Mouse (Mus musculus): Measurements from ENCODE around the gene Acaca. TPM values are rescaled to one million over a fixed set of nuclear protein-coding genes. Genes with fewer than 3 reads are reported as not detected.

The Acaca gene
- polyA plus RNA-seq, 1 experiment from 2014 or later: 21.7 TPM

DNA sequence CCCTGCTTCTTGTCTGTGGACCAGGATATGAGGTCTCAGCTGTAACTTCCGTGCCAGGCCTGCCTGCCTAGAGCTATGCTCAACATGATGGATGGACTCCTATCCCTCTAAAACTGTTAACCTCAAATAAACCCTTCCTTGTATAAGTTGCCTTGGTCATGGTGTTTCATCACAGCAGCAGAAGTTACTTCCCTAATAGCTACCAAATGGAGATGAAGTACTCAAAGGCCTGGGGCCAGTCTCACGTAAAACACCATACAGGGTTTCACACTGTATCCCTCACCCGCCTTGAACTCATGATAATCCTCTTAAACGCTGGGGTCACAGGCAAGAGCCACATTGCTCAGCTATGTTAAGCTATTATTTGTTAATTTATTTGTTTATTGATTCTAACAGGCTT, 12.0 kb upstream of the Acaca start:
- DNase-seq (ENCODE audit: low spot score): no peak
- Histone ChIP-seq H3K27ac (no peak overlapping the region), H3K4me1 (replicated peaks) (no peaks in the 10 kb centered on the region), H3K27me3 (ENCODE audit: insufficient read depth, poor library complexity, severe bottlenecking) (no peaks in the 10 kb centered on the region), H3K36me3 (peaks cover 90% of the 10 kb centered on the region), H3K9me3 (no peaks in the 10 kb centered on the region), H3K4me3 (no peak overlapping the region)
- 90% methylated on average over 4 of the region's 4 CpGs for WGBS

- no peaks in the 10 kb centered on the region for H3K4me1 ChIP-seq (replicated peaks)
- H3K27ac ChIP-seq: no peak overlapping the region
Observed at GRCm38 (mm10) chr11:84121051-84121956, 8.2 kb upstream of the Acaca start.

DNA sequence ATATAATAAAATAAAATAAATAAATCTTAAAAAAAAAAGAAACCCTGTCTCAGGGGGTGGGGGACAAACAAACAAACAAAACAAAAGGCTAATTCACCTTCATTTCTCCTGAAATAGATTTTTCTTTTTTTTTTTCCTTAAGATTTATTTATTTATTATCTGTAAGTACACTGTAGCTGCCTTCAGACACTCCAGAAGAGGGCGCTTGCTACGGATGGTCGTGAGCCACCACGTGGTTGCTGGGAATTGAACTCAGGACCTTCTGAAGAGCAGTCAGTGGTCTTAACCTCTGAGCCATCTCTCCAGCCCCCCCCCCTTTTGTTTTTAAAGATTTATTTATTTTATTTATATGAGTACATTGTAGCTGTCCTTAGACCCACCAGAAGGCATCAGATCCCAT, 1.5 kb upstream of the Acaca start:
- peaks cover 43% of the 10 kb centered on the region for H3K36me3 ChIP-seq
- H3K27ac ChIP-seq: no peak overlapping the region
- H3K27me3 ChIP-seq (ENCODE audit: insufficient read depth, poor library complexity, severe bottlenecking): no peaks in the 10 kb centered on the region
- WGBS: 87% methylated on average over 4 of the region's 4 CpGs
- no peak for DNase-seq (ENCODE audit: low spot score)
- H3K4me1 ChIP-seq (replicated peaks): peaks cover 15% of the 10 kb centered on the region
- peak overlapping the region; percentile 88; the same call in 1 of the 2 replicates for H3K4me3 ChIP-seq
- H3K9me3 ChIP-seq: no peaks in the 10 kb centered on the region

More at GRCm38 (mm10) chr11:84121051-84121956, 8.2 kb upstream of the Acaca start:
- no peaks in the 10 kb centered on the region for H3K27me3 ChIP-seq (ENCODE audit: insufficient read depth, poor library complexity, severe bottlenecking)
- peaks cover 100% of the 10 kb centered on the region for H3K36me3 ChIP-seq
- no peak for DNase-seq (ENCODE audit: low spot score)
- no peak overlapping the region for H3K4me3 ChIP-seq
- H3K9me3 ChIP-seq: no peaks in the 10 kb centered on the region
- 86% methylated on average over 12 of the region's 12 CpGs for WGBS

- H3K27ac ChIP-seq: peak overlapping the region; percentile 95
Observed at GRCm38 (mm10) chr11:84129799-84130185, 320 bp downstream of the Acaca start.

DNA sequence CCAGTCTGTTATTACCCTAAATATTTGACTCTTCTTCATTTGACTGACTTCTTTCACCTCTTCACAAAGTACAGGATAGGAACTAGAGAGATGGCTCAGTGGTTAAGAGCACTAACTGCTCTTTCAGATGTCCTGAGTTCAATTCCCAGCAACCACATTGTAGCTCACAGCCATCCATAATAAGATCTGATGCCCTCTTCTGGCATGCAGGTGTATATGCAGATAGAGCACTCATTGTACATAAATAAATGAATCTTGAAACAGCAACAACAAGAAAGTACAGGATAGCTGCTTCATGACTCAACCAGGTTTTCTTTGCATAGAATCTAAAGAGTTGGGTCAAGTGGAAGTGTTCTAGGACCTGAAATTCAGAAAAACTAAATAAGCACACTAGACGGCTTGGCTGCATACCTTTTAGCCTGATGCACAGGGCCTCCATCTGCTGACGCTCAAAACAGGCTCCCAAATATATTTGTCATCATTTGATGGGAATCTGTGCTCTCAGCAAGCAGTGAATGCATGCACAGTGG, 4.9 kb downstream of the Acaca start:
- 93% methylated on average over 2 of the region's 2 CpGs for WGBS
- Histone ChIP-seq H3K4me3 (no peak overlapping the region), H3K4me1 (replicated peaks) (peaks cover 11% of the 10 kb centered on the region; the same call in 1 of the 2 replicates), H3K9me3 (no peaks in the 10 kb centered on the region), H3K27me3 (ENCODE audit: insufficient read depth, poor library complexity, severe bottlenecking) (no peaks in the 10 kb centered on the region), H3K36me3 (no peaks in the 10 kb centered on the region), H3K27ac (no peak overlapping the region)
- no peak for DNase-seq (ENCODE audit: low spot score)

More at GRCm38 (mm10) chr11:84129799-84130185, 320 bp downstream of the Acaca start:
- Histone ChIP-seq H3K27me3 (ENCODE audit: insufficient read depth, poor library complexity, severe bottlenecking) (no peaks in the 10 kb centered on the region), H3K4me1 (replicated peaks) (peaks cover 15% of the 10 kb centered on the region), H3K9me3 (no peaks in the 10 kb centered on the region), H3K36me3 (peaks cover 25% of the 10 kb centered on the region), H3K4me3 (peak overlapping the region; percentile 88)
- WGBS: 7% methylated on average over 11 of the region's 11 CpGs
- no peak for DNase-seq (ENCODE audit: low spot score)

GRCm38 (mm10) chr11:84136453-84136852, 7.0 kb downstream of the Acaca start:
- H3K9me3 ChIP-seq: no peaks in the 10 kb centered on the region
- no peaks in the 10 kb centered on the region for H3K27me3 ChIP-seq (ENCODE audit: insufficient read depth, poor library complexity, severe bottlenecking)
- no peak overlapping the region for H3K4me3 ChIP-seq
- H3K36me3 ChIP-seq: no peaks in the 10 kb centered on the region
- H3K27ac ChIP-seq: no peak overlapping the region
- 90% methylated on average over 3 of the region's 3 CpGs for WGBS
- 0 out of 2 replicates have a peak, but pooled peaks cover 5% of the 10 kb centered on the region for H3K4me1 ChIP-seq (replicated peaks)
- no peak for DNase-seq (ENCODE audit: low spot score)

DNA sequence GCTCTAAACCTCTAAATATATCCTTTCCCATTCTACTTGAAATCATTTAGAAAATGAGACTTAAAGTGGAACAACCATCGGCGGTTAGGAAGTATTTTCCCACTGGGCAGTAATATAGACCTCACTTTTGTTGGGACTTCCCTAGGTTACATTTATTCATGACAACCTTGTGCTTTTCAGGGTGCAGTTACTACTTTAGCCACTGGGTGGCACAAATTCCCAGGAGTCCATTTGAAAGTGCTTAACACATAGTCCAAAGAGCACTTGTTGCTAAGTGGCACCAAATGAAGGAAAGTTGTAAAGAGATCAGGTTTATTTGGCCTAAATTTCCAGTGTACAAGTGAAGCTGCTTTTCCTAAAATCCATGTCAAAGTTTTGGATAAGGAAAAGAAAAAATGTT, 12.3 kb downstream of the Acaca start:
- Histone ChIP-seq H3K4me1 (replicated peaks) (0 out of 2 replicates have a peak, but pooled peaks cover 5% of the 10 kb centered on the region), H3K9me3 (no peaks in the 10 kb centered on the region), H3K27ac (no peak overlapping the region), H3K36me3 (no peaks in the 10 kb centered on the region), H3K27me3 (ENCODE audit: insufficient read depth, poor library complexity, severe bottlenecking) (no peaks in the 10 kb centered on the region), H3K4me3 (no peak overlapping the region)
- peak; percentile 33 for DNase-seq (ENCODE audit: low spot score)
- WGBS: 64% methylated on average over 2 of the region's 2 CpGs

- DNase-seq (ENCODE audit: low spot score): no peak
- no peak overlapping the region for H3K4me3 ChIP-seq
- no peak overlapping the region for H3K27ac ChIP-seq
- H3K4me1 ChIP-seq (replicated peaks): no peaks in the 10 kb centered on the region
- WGBS: 78% methylated on average over 10 of the region's 10 CpGs
- no peaks in the 10 kb centered on the region for H3K36me3 ChIP-seq
- H3K9me3 ChIP-seq: no peaks in the 10 kb centered on the region
- no peaks in the 10 kb centered on the region for H3K27me3 ChIP-seq (ENCODE audit: insufficient read depth, poor library complexity, severe bottlenecking)
Observed at GRCm38 (mm10) chr11:84145201-84145798, 15.8 kb downstream of the Acaca start.

- 57% methylated on average over 3 of the region's 3 CpGs for WGBS
- Histone ChIP-seq H3K9me3 (no peaks in the 10 kb centered on the region), H3K27ac (no peak overlapping the region), H3K36me3 (no peaks in the 10 kb centered on the region), H3K4me1 (replicated peaks) (no peaks in the 10 kb centered on the region), H3K4me3 (no peak overlapping the region), H3K27me3 (ENCODE audit: insufficient read depth, poor library complexity, severe bottlenecking) (no peaks in the 10 kb centered on the region)
- no peak for DNase-seq (ENCODE audit: low spot score)
Observed at GRCm38 (mm10) chr11:84146081-84146480, 16.6 kb downstream of the Acaca start.

- Histone ChIP-seq H3K27me3 (ENCODE audit: insufficient read depth, poor library complexity, severe bottlenecking) (no peaks in the 10 kb centered on the region), H3K4me1 (replicated peaks) (no peaks in the 10 kb centered on the region), H3K36me3 (no peaks in the 10 kb centered on the region), H3K27ac (no peak overlapping the region), H3K9me3 (no peaks in the 10 kb centered on the region), H3K4me3 (no peak overlapping the region)
- DNase-seq (ENCODE audit: low spot score): no peak
- WGBS: 72% methylated on average over 2 of the region's 2 CpGs
Observed at GRCm38 (mm10) chr11:84150884-84151283, 21.4 kb downstream of the Acaca start.

- H3K36me3 ChIP-seq: no peaks in the 10 kb centered on the region
- WGBS: 89% methylated on average over 4 of the region's 4 CpGs
- no peaks in the 10 kb centered on the region for H3K4me1 ChIP-seq (replicated peaks)
- DNase-seq (ENCODE audit: low spot score): no peak
- H3K27ac ChIP-seq: no peak overlapping the region
- H3K27me3 ChIP-seq (ENCODE audit: insufficient read depth, poor library complexity, severe bottlenecking): no peaks in the 10 kb centered on the region
- H3K4me3 ChIP-seq: no peak overlapping the region
- no peaks in the 10 kb centered on the region for H3K9me3 ChIP-seq
Observed at GRCm38 (mm10) chr11:84156535-84157262, 27.2 kb downstream of the Acaca start.

GRCm38 (mm10) chr11:84164123-84164522, 34.7 kb downstream of the Acaca start:
- peaks cover 3% of the 10 kb centered on the region; the same call in 1 of the 2 replicates for H3K4me1 ChIP-seq (replicated peaks)
- H3K27me3 ChIP-seq (ENCODE audit: insufficient read depth, poor library complexity, severe bottlenecking): no peaks in the 10 kb centered on the region
- H3K4me3 ChIP-seq: no peak overlapping the region
- H3K9me3 ChIP-seq: no peaks in the 10 kb centered on the region
- no peak overlapping the region for H3K27ac ChIP-seq
- DNase-seq (ENCODE audit: low spot score): no peak
- H3K36me3 ChIP-seq: no peaks in the 10 kb centered on the region
- WGBS: 86% methylated on average over 6 of the region's 6 CpGs

Measured in hindbrain, embryonic 10.5 days (tissue).